Mouse (Mus musculus) ES-Bruce4 (cell line): ENCODE data around the gene Rps3.

Experiments used
- CTCF ChIP-seq: IDR thresholded peaks from one replicate; pipeline ENCODE4 v1.8.1; 2011; ENCODE audit warnings: low read depth, low read length
- POLR2A ChIP-seq: IDR thresholded peaks from one replicate; pipeline ENCODE4 v1.8.1; 2011; ENCODE audit warnings: low read length; ENCODE audit not compliant: insufficient read depth

- TF ChIP-seq CTCF (no peak), POLR2A (no peak)
Observed at GRCm38 (mm10) chr7:99454044-99454443, 29.5 kb downstream of the Rps3 start.
